Mouse (Mus musculus) heart, postnatal 0 days (tissue): ENCODE measurements at regions not wholly inside any gene's neighbourhood (a gene's known extent, or its start where the extent isn't known, plus 50 kb on each side); places are given as distances from the start of the nearest gene placed in this dataset.
A peak's percentile ranks its signal among the peaks of the same experiment; 100 is the strongest.

Experiments
- ATAC-seq: fragments of 200-750 bp; cut with Nextera tagmentation; 2 replicates; pipeline ENCODE4 v1.8.0; 2017; ENCODE audit warnings: low read depth, moderate number of reproducible peaks, moderate library complexity; ENCODE audit not compliant: insufficient read depth
- DNase-seq: peaks from one replicate; pipeline ENCODE4 v3.0.0-alpha.2; 2016; ENCODE audit warnings: low spot score
- H3K27ac ChIP-seq: fragments of 300-500 bp; sonication (generic); 2 replicates; pipeline ENCODE4 v1.5.1; 2014; ENCODE audit warnings: low read depth, mild to moderate bottlenecking
- H3K27me3 ChIP-seq: fragments of 300-500 bp; sonication (generic); 2 replicates; pipeline ENCODE4 v1.6.1; 2014; ENCODE audit warnings: low read length, mixed read lengths; ENCODE audit not compliant: control insufficient read depth, insufficient read depth
- H3K36me3 ChIP-seq: fragments of 300-500 bp; sonication (generic); replicated peaks from 2 replicates; pipeline ENCODE4 v1.6.1; 2014; ENCODE audit warnings: low read length, mixed read lengths; ENCODE audit not compliant: control insufficient read depth, insufficient read depth
- H3K4me1 ChIP-seq: fragments of 300-500 bp; sonication (generic); 2 replicates; pipeline ENCODE4 v1.6.1; 2014; ENCODE audit warnings: antibody characterized with exemption; ENCODE audit not compliant: control insufficient read depth, insufficient read depth
- H3K4me2 ChIP-seq: fragments of 300-500 bp; sonication (generic); 2 replicates; pipeline ENCODE4 v1.6.1; 2014; ENCODE audit warnings: low read depth, mild to moderate bottlenecking, low read length, moderate library complexity
- H3K4me3 ChIP-seq: fragments of 300-500 bp; sonication (generic); 2 replicates; pipeline ENCODE4 v1.5.1; 2014; ENCODE audit warnings: low read depth, low read length
- H3K9ac ChIP-seq: fragments of 300-500 bp; sonication (generic); replicated peaks from 2 replicates; pipeline ENCODE4 v1.6.1; 2014; ENCODE audit warnings: low read depth, low read length, mixed read lengths
- H3K9me3 ChIP-seq: fragments of 300-500 bp; sonication (generic); replicated peaks from 2 replicates; pipeline ENCODE4 v1.6.1; 2016; ENCODE audit warnings: low read length; ENCODE audit not compliant: control insufficient read depth
- CTCF ChIP-seq: IDR thresholded peaks from 2 replicates; pipeline ENCODE4 v1.5.1; 2016; ENCODE audit warnings: antibody characterized with exemption, control low read depth, low read depth
- EP300 ChIP-seq: IDR thresholded peaks from 2 replicates; pipeline ENCODE4 v1.6.1; 2016; ENCODE audit warnings: antibody characterized with exemption, low read depth
- WGBS: fragments of 180-500 bp; shearing (Covaris S2); extraction: QIAGEN DNeasy Blood & Tissue Kit; methylation state at CpG from one replicate; pipeline ENCODE4 v1.1.7; 2014; 5-methylcytosine and 5-hydroxymethylcytosine counted together

- H3K36me3 ChIP-seq, result no peaks in the 10 kb centered on the region
- H3K27ac ChIP-seq, result no peak overlapping the region
- no peak overlapping the region for H3K9ac ChIP-seq
- H3K27me3 ChIP-seq, result no peaks in the 10 kb centered on the region
- WGBS, result 63% methylated on average over 5 of the region's 5 CpGs
- no peak overlapping the region for H3K4me2 ChIP-seq
- no peak overlapping the region for H3K4me3 ChIP-seq
- TF ChIP-seq CTCF (no peak), EP300 (no peak)
- no peak for DNase-seq
- no peaks in the 10 kb centered on the region for H3K4me1 ChIP-seq
- H3K9me3 ChIP-seq, result no peaks in the 10 kb centered on the region
- no peak for ATAC-seq
Observed at GRCm38 (mm10) chr12:9158751-9159150, 129.0 kb downstream of the Ttc32 start.

GRCm38 (mm10) chr12:9165367-9165940 is 135.7 kb downstream of the Ttc32 start:
- peak; percentile 9 for DNase-seq
- ATAC-seq, result peak; percentile 44
- no peaks in the 10 kb centered on the region for H3K27me3 ChIP-seq
- no peaks in the 10 kb centered on the region for H3K36me3 ChIP-seq
- no peaks in the 10 kb centered on the region for H3K4me1 ChIP-seq
- H3K4me3 ChIP-seq, result no peak overlapping the region
- TF ChIP-seq EP300, result no peak
- no peak for TF ChIP-seq CTCF
- H3K27ac ChIP-seq, result no peak overlapping the region
- no peaks in the 10 kb centered on the region for H3K9me3 ChIP-seq
- H3K4me2 ChIP-seq, result no peak overlapping the region
- WGBS, result 34% methylated on average over 4 of the region's 4 CpGs
- no peak overlapping the region for H3K9ac ChIP-seq

GRCm38 (mm10) chr12:9166218-9166908 is 136.6 kb downstream of the Ttc32 start:
- Histone ChIP-seq H3K27me3 (no peaks in the 10 kb centered on the region), H3K4me2 (no peak overlapping the region), H3K27ac (no peak overlapping the region), H3K4me3 (no peak overlapping the region), H3K4me1 (no peaks in the 10 kb centered on the region), H3K9me3 (no peaks in the 10 kb centered on the region), H3K36me3 (no peaks in the 10 kb centered on the region), H3K9ac (no peak overlapping the region)
- 56% methylated on average over 10 of the region's 10 CpGs for WGBS
- TF ChIP-seq EP300 (no peak), CTCF (peak; percentile 76)
- peak; percentile 60 for ATAC-seq
- peak; percentile 47 for DNase-seq

GRCm38 (mm10) chr12:9169008-9169407 is 139.2 kb downstream of the Ttc32 start:
- no peak overlapping the region for H3K4me2 ChIP-seq
- no peaks in the 10 kb centered on the region for H3K9me3 ChIP-seq
- TF ChIP-seq EP300, result no peak
- no peak for TF ChIP-seq CTCF
- WGBS, result 64% methylated on average over 3 of the region's 3 CpGs
- no peaks in the 10 kb centered on the region for H3K36me3 ChIP-seq
- no peak overlapping the region for H3K4me3 ChIP-seq
- H3K27ac ChIP-seq, result no peak overlapping the region
- ATAC-seq (no peak), DNase-seq (no peak)
- no peaks in the 10 kb centered on the region for H3K4me1 ChIP-seq
- H3K27me3 ChIP-seq, result no peaks in the 10 kb centered on the region
- no peak overlapping the region for H3K9ac ChIP-seq

GRCm38 (mm10) chr12:9173680-9174079 is 143.9 kb downstream of the Ttc32 start:
- 21% methylated on average over 1 of the region's 1 CpGs for WGBS
- H3K27me3 ChIP-seq, result no peaks in the 10 kb centered on the region
- TF ChIP-seq EP300 (no peak), CTCF (no peak)
- ATAC-seq (no peak), DNase-seq (no peak)
- no peak overlapping the region for H3K9ac ChIP-seq
- no peaks in the 10 kb centered on the region for H3K36me3 ChIP-seq
- H3K9me3 ChIP-seq, result no peaks in the 10 kb centered on the region
- no peak overlapping the region for H3K4me3 ChIP-seq
- H3K4me2 ChIP-seq, result no peak overlapping the region
- no peak overlapping the region for H3K27ac ChIP-seq
- H3K4me1 ChIP-seq, result no peaks in the 10 kb centered on the region

- TF ChIP-seq CTCF (no peak), EP300 (no peak)
- no peak overlapping the region for H3K4me3 ChIP-seq
- no peaks in the 10 kb centered on the region for H3K4me1 ChIP-seq
- no peaks in the 10 kb centered on the region for H3K36me3 ChIP-seq
- no peak overlapping the region for H3K27ac ChIP-seq
- WGBS, result 38% methylated on average over 9 of the region's 9 CpGs
- H3K9me3 ChIP-seq, result no peaks in the 10 kb centered on the region
- H3K9ac ChIP-seq, result no peak overlapping the region
- no peaks in the 10 kb centered on the region for H3K27me3 ChIP-seq
- H3K4me2 ChIP-seq, result no peak overlapping the region
- DNase-seq (no peak), ATAC-seq (no peak)
Observed at GRCm38 (mm10) chr12:9174327-9174726, 144.5 kb downstream of the Ttc32 start.
